Mouse (Mus musculus) cerebellum, adult 2 months (tissue): Measurements from ENCODE around the gene Glyr1.

Experiments used
- CTCF ChIP-seq: fragments of 200-500 bp; IDR thresholded peaks from 2 replicates; pipeline ENCODE4 v1.5.1; 2011; ENCODE audit warnings: low read depth, mild to moderate bottlenecking, control low read depth, low read length, moderate library complexity, borderline replicate concordance; ENCODE audit not compliant: insufficient read depth
- POLR2A ChIP-seq: fragments of 200-500 bp; IDR thresholded peaks from 2 replicates; pipeline ENCODE4 v1.6.1; 2011; ENCODE audit warnings: low read length, control low read depth, borderline replicate concordance; ENCODE audit not compliant: insufficient read depth

GRCm38 (mm10) chr16:5089021-5089420, 39.4 kb upstream of the Glyr1 start:
- TF ChIP-seq POLR2A (no peak), CTCF (no peak)
